Mouse (Mus musculus): ENCODE measurements around the gene Scamp3.

The Scamp3 gene

DNA sequence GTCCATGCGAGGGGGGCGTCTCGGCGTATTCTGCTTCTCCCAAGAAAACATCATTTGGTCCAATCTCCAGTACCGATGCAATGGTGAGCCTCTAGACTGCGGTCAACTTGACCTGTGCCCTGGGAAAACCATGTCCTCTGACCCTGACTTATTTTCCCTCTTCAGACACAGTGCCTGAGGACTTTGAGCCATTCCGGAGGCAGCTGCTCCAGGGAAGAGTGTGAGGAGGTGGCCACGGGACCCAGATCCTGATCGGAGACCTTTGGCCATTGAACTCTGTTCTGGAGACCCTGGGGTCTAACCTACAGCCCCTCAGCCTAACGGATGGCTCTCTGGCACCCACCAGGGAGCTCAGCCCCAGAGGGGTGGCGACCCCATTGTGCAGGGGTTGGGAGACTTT, 49.1 kb downstream of the Scamp3 start:
- no peak for DNase-seq (ENCODE audit: low read depth)

DNA sequence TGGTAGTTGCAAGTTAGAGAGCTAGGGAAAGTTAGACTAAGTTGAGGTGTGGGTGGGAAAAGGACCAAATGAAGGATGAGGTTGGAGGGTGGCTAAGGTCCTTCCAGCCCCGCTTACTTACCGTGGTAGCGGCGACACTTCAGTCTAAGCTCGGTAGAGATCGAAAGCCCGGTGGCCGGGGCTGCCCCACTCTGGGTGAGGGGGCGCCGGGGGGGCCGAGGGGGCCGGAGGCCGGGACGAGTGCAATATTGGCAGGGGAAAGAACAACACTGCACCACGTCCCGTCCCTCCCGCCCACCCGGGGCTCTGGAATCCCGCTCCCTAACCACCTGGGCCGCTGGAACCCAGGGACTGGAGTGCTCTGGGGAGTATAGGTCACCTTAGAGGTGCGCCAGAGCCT, 49.6 kb downstream of the Scamp3 start, which contains the start of gene Mtx1:
Mtx1 (minus strand) TSS at position 189 of the 400 bp plus-strand sequence.
- no peak for DNase-seq (ENCODE audit: low read depth)

DNA sequence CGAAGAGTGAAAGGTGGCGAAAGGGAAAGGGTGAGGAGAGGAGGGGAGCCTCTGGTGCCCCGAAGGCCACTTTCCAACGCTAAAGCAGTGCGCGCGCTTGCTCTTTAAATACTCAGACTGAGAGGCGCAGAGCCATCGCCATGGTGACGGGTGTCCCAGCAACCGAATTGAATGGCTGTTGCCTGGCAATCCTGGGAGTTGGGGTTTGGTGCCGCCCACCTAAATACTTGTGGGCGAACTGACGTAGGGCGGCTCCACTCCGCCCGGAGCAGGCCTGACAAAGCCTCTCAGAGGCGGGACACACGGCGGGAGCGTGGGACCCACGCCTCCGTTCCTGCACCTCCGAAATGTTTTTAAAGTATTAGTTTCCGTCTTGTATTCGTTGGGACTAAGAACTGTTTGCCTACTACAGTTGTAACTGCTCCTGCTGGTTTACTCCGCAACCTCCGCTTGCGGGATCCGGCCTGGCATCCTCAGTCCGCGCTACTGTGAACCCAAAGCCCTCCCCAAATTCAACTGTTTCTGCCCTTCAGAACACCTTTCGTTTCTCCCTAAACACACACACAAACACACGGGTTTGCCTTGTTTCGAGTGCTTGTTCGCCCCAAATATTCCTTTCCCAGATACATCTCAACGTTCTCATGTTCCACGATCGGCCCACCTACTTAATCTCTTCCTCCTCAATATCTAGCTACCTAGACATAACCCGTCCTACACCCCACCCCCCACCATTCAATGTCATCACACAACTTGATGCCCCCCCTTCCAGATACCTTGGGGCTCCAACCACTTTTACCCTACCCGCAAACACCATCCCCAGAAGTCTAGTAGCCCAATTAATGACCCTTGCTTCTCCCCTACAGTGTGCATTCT, 50.3 kb downstream of the Scamp3 start:
- peak; percentile 79 for DNase-seq (ENCODE audit: low read depth)

DNA sequence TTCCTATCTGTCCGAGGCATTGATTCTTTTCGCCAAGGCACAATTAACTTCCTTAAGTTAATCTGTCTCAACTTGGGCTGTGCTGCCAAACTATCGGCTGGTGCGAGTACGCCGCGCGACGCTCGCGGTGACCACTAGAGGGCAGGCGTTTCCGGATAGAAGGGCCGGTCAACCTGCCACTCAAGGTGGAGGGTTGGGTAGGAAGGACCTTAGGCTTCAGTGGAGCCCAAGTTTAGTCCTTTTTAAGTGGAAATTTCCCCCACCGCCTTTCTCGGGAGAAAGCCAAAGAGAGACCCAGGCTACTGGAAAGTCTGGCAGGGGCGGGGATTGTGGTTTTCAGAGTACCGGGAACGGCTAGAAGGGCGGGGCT, 50.9 kb downstream of the Scamp3 start:
- peak; percentile 90 for DNase-seq (ENCODE audit: low read depth)

DNA sequence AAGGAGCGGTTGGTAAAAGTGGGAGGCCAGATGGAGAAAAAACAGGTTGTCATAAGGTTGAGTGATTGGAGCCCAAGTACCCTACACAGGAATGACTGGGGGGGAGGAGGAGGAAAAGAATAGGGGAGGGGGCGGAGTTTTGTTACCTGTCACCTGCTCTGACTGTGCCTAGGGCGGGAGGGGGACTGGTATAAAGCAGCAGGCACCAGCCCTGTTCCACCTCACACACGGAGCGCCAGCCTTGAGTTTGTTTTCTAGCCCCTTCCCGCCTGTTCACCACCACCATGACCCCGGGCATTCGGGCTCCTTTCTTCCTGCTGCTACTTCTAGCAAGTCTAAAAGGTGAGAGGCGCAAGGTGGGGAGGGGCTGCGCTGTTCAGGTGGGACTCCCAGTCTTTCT, 51.6 kb downstream of the Scamp3 start, which contains the start of gene Muc1:
Muc1 (plus strand) TSS at position 222 of the 400 bp plus-strand sequence.
- DNase-seq (ENCODE audit: low read depth) = no peak

DNA sequence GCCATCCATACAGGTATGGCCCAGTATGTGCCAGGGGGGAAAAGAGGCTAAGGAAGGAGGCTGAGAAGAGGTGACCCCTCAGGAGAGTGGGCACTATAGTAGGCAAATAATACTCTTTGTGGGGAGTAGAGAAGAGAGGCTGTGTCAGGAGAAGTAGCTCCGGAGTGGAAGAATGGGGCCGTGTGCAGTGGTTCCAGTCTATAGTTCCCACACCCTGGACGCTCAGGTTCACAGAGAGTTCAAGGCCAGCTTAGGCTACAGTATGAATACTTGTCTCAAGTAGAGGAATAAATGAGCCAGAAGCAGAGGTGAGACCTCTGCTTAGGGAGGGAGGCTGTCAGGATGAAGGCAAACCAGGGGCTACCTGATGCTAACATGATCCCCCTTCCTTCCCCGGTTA, 52.0 kb downstream of the Scamp3 start:
- no peak for DNase-seq (ENCODE audit: low read depth)

DNA sequence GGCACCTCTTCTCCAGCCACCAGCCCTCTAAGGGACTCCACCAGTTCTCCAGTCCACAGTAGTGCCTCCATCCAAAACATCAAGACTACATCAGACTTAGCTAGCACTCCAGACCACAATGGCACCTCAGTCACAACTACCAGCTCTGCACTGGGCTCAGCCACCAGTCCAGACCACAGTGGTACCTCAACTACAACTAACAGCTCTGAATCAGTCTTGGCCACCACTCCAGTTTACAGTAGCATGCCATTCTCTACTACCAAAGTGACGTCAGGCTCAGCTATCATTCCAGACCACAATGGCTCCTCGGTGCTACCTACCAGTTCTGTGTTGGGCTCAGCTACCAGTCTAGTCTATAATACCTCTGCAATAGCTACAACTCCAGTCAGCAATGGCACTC, 53.3 kb downstream of the Scamp3 start:
- no peak for DNase-seq (ENCODE audit: low read depth)

DNA sequence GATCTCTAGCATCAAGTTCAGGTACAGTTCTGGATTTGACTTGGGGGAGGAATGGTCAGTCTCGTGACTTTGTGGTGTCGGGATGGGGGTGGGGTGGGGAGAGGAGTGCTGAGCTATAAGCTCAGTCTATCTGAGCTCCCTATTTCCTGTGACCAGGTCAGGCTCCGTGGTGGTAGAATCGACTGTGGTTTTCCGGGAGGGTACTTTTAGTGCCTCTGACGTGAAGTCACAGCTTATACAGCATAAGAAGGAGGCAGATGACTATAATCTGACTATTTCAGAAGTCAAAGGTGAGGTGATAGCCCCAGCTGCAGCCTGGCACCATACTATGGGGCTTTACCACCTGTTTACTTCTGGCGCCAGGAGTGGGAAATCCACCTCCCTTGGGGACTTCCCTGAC, 54.1 kb downstream of the Scamp3 start:
- no peak for DNase-seq (ENCODE audit: low read depth)

DNA sequence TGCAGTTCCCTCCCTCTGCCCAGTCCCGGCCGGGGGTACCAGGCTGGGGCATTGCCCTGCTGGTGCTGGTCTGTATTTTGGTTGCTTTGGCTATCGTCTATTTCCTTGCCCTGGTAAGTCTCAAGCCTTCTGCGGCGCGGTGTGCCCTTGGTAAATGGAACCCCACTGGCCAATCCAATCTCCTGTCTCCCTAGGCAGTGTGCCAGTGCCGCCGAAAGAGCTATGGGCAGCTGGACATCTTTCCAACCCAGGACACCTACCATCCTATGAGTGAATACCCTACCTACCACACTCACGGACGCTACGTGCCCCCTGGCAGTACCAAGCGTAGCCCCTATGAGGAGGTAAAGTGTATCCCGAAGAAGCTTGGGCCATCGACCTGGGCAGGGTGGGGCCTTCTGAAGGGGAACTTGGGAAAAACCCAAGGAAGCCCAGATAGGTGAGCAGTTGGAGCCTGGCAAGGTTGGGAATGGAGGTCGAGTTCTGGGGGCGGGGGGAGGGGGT, 54.6 kb downstream of the Scamp3 start:
- no peak for DNase-seq (ENCODE audit: low read depth)
